Mouse (Mus musculus) bone marrow macrophage, adult 2 months (primary cell): ENCODE data around the gene Chrm1.

Source experiments
- CTCF ChIP-seq: IDR thresholded peaks from 2 replicates; pipeline ENCODE4 v1.5.1; 2012; ENCODE audit warnings: low read depth, mild to moderate bottlenecking, low read length, moderate library complexity
- POLR2A ChIP-seq: IDR thresholded peaks from 2 replicates; pipeline ENCODE4 v1.6.1; 2012; ENCODE audit warnings: mild to moderate bottlenecking, low read depth, low read length, borderline replicate concordance

DNA sequence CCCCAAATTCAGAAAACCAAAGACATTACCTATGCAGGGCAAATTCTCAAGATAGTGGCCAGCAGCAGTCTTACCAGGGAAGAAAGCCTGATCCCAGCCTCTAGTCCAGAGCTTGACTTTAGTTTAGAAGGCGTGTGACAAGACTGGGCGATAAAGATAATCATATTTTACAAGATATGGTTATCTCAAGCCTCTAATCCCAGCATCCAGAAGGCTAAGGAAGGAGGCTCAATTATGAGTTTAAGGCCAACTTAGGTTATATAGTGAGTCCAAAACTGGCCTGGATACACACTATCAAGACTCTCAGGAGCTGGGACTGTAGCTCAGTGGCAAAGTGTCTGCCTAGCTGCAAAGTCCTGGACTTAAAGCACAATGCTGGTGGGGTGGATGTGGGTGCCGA lies 9.3 kb downstream of the Chrm1 start:
- no peak for TF ChIP-seq CTCF
- no peak for TF ChIP-seq POLR2A
